Mouse (Mus musculus) MEL (cell line): ENCODE measurements around the gene Rnf144b.

Source experiments
- JUND ChIP-seq: IDR thresholded peaks from 2 replicates; pipeline ENCODE4 v1.6.1; 2011; ENCODE audit warnings: low read depth, mild to moderate bottlenecking, improper control_type of control experiment, low read length
- POLR2A ChIP-seq, 2 experiments: IDR thresholded peaks; 2 replicates each; pipeline ENCODE4 v1.6.1; 2011 to 2012; ENCODE audit warnings: low read length in 2 of 2, mild to moderate bottlenecking in 2 of 2, control low read depth in 1 of 2, improper control_type of control experiment in 1 of 2, low read depth in 1 of 2, moderate library complexity in 1 of 2; ENCODE audit not compliant: control insufficient read depth in 1 of 2, insufficient read depth in 1 of 2, poor library complexity in 1 of 2
- SIN3A ChIP-seq: IDR thresholded peaks from 2 replicates; pipeline ENCODE4 v1.6.1; 2012; ENCODE audit warnings: low read length, improper control_type of control experiment, inconsistent platforms
- UBTF ChIP-seq: IDR thresholded peaks from 2 replicates; pipeline ENCODE4 v1.6.1; 2012; ENCODE audit warnings: low read depth, mild to moderate bottlenecking, inconsistent platforms, low read length, improper control_type of control experiment, moderate library complexity, borderline replicate concordance; ENCODE audit not compliant: insufficient read depth

GRCm38 (mm10) chr13:47253711-47254110 lies 131.3 kb downstream of the Rnf144b start:
- TF ChIP-seq UBTF, result no peak
- no peak for TF ChIP-seq POLR2A (IDR thresholded peaks at IDR 0.05; ENCODE audit: control insufficient read depth in 1 of 2, insufficient read depth in 1 of 2, low read depth in 1 of 2, low read length in 2 of 2, poor library complexity in 1 of 2)
- TF ChIP-seq SIN3A, result no peak
- TF ChIP-seq JUND, result no peak
